Mouse (Mus musculus) hindbrain, embryonic 13.5 days (tissue): ENCODE measurements around the gene Slc30a2. TPM values are rescaled to one million over a fixed set of nuclear protein-coding genes. Genes with fewer than 3 reads are reported as not detected.
A peak's percentile ranks its signal among the peaks of the same experiment; 100 is the strongest.
"Not testable (repeated sequence)": the region's sequence is repeated elsewhere in the genome, so short reads cannot be mapped to it uniquely, and the experiment has no call there.

Source experiments
- ATAC-seq: fragments of 200-750 bp; cut with Nextera tagmentation; 2 replicates; pipeline ENCODE4 v1.8.0; 2017; ENCODE audit warnings: moderate TSS enrichment; ENCODE audit not compliant: low FRiP score
- H3K27ac ChIP-seq: fragments of 300-500 bp; sonication (generic); 2 replicates; pipeline ENCODE4 v1.5.1; 2015; ENCODE audit warnings: inconsistent platforms, mild to moderate bottlenecking, moderate library complexity
- H3K27me3 ChIP-seq: fragments of 300-500 bp; sonication (generic); 2 replicates; pipeline ENCODE4 v1.6.1; 2015; ENCODE audit warnings: mild to moderate bottlenecking, inconsistent platforms
- H3K36me3 ChIP-seq: fragments of 300-500 bp; sonication (generic); 2 replicates; pipeline ENCODE4 v1.6.1; 2015; ENCODE audit warnings: mild to moderate bottlenecking, inconsistent platforms
- H3K4me1 ChIP-seq: fragments of 300-500 bp; sonication (generic); replicated peaks from 2 replicates; pipeline ENCODE4 v1.6.1; 2015; ENCODE audit warnings: inconsistent platforms
- H3K4me2 ChIP-seq: fragments of 300-500 bp; sonication (generic); 2 replicates; pipeline ENCODE4 v1.6.1; 2015; ENCODE audit warnings: inconsistent platforms, mild to moderate bottlenecking, moderate library complexity
- H3K4me3 ChIP-seq: fragments of 300-500 bp; sonication (generic); 2 replicates; pipeline ENCODE4 v1.5.1; 2015; ENCODE audit warnings: mild to moderate bottlenecking, inconsistent platforms
- H3K9ac ChIP-seq: fragments of 300-500 bp; sonication (generic); 2 replicates; pipeline ENCODE4 v1.6.1; 2015; ENCODE audit warnings: mild to moderate bottlenecking, inconsistent platforms
- H3K9me3 ChIP-seq: fragments of 300-500 bp; sonication (generic); 2 replicates; pipeline ENCODE4 v1.6.1; 2016; ENCODE audit warnings: inconsistent platforms
- WGBS: fragments of 180-500 bp; shearing (Covaris S2); methylation state at CpG from one replicate; pipeline ENCODE4 v1.1.7; 2015; 5-methylcytosine and 5-hydroxymethylcytosine counted together
- polyA plus RNA-seq: library from polyadenylated mRNA; unstranded; fragments of >200 nt; fragmentation: Nextera tagmentation; extraction: Ambion mirVana; gene quantifications from 2 replicates; pipeline ENCODE4 v1.2.1, GENCODE M21; 2015

Slc30a2 gene
- polyA plus RNA-seq, 1 experiment from 2014 or later: not detected

DNA sequence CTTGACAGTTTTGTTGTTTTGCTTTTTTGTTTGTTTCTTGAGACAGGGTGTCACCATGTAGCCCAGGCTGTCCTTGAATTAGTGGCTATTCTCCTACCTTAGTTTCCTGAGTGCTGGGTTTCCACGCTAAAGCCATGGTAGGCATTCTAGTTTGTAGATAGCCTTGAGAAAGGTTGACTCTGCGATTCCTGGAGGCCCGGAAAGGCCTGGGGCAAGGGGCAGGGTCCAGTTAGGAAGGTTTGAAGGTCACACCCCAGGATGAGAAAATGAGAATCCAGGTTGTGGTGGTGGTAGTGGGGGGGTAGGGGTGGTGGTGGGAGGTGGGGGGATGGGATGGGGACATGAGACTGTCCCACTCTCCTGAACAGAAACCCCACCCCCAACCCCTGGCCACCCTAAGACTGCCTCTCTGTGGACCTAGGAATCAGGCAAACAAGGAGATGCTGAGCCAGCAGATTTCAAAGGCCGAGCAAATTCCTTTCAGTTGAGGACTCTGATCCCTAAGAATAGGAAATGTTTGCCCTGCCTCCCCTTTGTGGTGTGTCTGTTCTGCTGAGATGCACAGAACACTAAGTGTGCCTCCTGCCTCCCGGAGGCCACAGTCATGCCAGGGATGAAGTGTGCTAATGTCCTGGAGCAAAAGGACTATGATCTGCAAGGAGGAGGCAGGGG is 16.0 kb upstream of the Slc30a2 start:
- H3K27ac ChIP-seq: no peak overlapping the region
- H3K36me3 ChIP-seq: no peaks in the 10 kb centered on the region
- no peaks in the 10 kb centered on the region; the same call in 1 of the 2 replicates for H3K27me3 ChIP-seq
- no peak for ATAC-seq
- 58% methylated on average over 5 of the region's 5 CpGs for WGBS
- no peak overlapping the region for H3K9ac ChIP-seq
- no peak overlapping the region for H3K4me2 ChIP-seq
- no peaks in the 10 kb centered on the region for H3K4me1 ChIP-seq
- H3K9me3 ChIP-seq: no peaks in the 10 kb centered on the region
- H3K4me3 ChIP-seq: no peak overlapping the region

DNA sequence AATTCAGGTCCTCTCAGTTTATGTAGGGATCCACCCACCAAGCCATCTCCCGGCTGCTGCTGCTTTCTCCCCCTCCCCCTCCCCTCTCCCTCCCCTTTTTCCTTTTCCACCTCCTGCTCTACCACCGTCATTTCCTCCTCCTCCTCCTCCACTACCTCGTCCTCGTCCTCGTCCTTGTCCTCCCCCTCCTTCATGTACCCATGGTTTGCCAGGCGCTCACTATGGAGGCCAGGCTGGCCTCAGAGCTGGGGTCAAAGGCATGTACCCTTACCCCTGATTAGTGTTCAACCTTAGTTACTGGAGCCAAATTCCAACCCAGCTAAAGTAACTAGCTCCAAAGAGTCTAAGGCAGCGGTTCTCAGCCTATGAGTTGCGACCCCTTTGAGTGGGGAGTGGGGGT is 14.8 kb upstream of the Slc30a2 start:
- ATAC-seq: no peak
- H3K4me3 ChIP-seq: no peak overlapping the region
- no peak overlapping the region for H3K27ac ChIP-seq
- H3K36me3 ChIP-seq: no peaks in the 10 kb centered on the region
- no peaks in the 10 kb centered on the region for H3K9me3 ChIP-seq
- H3K4me2 ChIP-seq: no peak overlapping the region
- no peaks in the 10 kb centered on the region for H3K27me3 ChIP-seq
- no peak overlapping the region for H3K9ac ChIP-seq
- H3K4me1 ChIP-seq: no peaks in the 10 kb centered on the region
- 65% methylated on average over 8 of the region's 8 CpGs for WGBS

DNA sequence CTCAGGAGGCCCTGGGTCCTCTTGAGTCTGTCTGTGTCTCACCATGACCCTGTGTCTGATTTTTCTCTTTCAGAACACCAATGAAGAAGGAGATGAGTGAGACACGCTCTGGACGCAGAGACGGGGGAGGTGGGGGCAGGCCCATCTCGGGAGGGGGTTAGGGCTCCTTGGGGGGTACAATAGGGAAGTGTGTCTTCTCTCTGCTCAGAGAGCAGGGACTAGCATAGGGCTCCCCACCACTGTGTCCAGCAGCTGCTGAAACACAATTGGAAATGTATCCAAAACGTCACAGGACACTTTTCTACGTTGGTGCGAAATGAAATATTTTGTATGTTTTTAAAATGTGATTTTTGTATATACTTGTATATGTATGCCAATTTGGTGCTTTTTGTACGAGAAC is 14.1 kb upstream of the Slc30a2 start:
- no peaks in the 10 kb centered on the region for H3K27me3 ChIP-seq
- no peak overlapping the region for H3K4me2 ChIP-seq
- no peaks in the 10 kb centered on the region for H3K36me3 ChIP-seq
- ATAC-seq: no peak
- WGBS: 87% methylated on average over 8 of the region's 8 CpGs
- no peaks in the 10 kb centered on the region for H3K9me3 ChIP-seq
- no peak overlapping the region for H3K4me3 ChIP-seq
- no peak overlapping the region for H3K27ac ChIP-seq
- no peak overlapping the region for H3K9ac ChIP-seq
- no peaks in the 10 kb centered on the region for H3K4me1 ChIP-seq

- 72% methylated on average over 5 of the region's 5 CpGs for WGBS
- Histone ChIP-seq H3K4me1 (no peaks in the 10 kb centered on the region), H3K27me3 (no peaks in the 10 kb centered on the region), H3K36me3 (no peaks in the 10 kb centered on the region), H3K4me2 (no peak overlapping the region), H3K4me3 (no peak overlapping the region), H3K9ac (no peak overlapping the region), H3K27ac (no peak overlapping the region), H3K9me3 (no peaks in the 10 kb centered on the region)
- ATAC-seq: no peak
Measured at GRCm38 (mm10) chr4:134330281-134330680, 12.7 kb upstream of the Slc30a2 start.

DNA sequence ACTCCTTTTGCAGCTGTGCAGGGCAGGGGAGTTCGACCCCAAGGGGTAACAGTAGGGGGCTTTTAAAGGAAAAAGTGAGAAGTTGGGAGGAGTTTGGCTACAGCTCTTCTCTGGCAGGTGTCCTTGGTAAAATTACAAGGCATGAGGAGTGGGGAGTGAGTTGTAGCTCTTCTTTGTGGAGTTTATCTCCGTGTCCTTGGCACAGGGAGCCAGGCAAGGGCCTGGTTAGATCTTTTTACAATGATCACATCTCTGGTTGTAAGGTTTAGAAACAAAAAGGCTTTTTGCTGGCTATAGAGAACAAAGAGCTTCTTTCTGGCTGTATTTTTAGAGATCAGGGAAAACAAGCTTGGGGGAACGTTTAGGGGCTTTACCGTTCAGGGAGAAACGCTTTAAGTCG is 1.8 kb upstream of the Slc30a2 start:
- not testable (repeated sequence) for H3K36me3 ChIP-seq, H3K27ac ChIP-seq, H3K9me3 ChIP-seq, H3K4me2 ChIP-seq, H3K4me3 ChIP-seq, ATAC-seq, H3K9ac ChIP-seq
- peaks cover 12% of the 10 kb centered on the region for H3K4me1 ChIP-seq
- H3K27me3 ChIP-seq: peaks cover 59% of the 10 kb centered on the region
- WGBS: 67% methylated on average over 6 of the region's 6 CpGs

DNA sequence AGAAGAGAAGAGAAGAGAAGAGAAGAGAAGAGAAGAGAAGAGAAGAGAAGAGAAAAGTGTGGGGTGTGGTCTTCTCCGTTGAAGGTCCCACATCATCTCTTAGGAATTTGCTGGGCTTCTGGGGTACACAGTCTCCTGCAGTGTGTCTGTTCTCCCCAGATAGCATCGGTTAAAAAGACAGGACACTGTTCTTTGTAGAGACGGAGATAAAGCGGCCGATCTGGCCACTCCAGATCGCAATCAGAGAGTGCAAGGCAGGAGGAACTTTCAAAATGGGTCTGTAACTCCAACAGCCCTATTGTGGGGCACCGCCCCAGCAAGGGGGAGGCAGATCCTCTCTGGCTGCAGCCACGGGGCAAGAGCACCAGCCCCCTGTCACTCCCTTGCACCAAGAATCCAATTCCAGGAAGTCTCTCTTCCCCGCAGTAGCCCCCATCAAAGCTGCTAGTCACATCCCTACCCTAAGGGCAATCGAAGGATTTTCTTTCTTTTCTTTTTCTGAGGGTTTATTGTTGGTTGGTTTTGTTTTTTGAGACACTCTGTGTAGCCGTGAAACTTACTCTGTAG is 685 bp upstream of the Slc30a2 start:
- H3K9me3 ChIP-seq: no peaks in the 10 kb centered on the region
- peaks cover 12% of the 10 kb centered on the region for H3K4me1 ChIP-seq
- 0 out of 2 replicates have a peak overlapping the region, but pooled peaks have one; percentile 29 for H3K4me3 ChIP-seq
- peaks cover 62% of the 10 kb centered on the region for H3K27me3 ChIP-seq
- H3K27ac ChIP-seq: no peak overlapping the region
- no peak overlapping the region for H3K9ac ChIP-seq
- no peak overlapping the region for H3K4me2 ChIP-seq
- 41% methylated on average over 11 of the region's 11 CpGs for WGBS
- H3K36me3 ChIP-seq: no peaks in the 10 kb centered on the region
- ATAC-seq: no peak

- Histone ChIP-seq H3K9me3 (no peaks in the 10 kb centered on the region), H3K36me3 (no peaks in the 10 kb centered on the region), H3K4me1 (peaks cover 12% of the 10 kb centered on the region), H3K27me3 (peaks cover 62% of the 10 kb centered on the region), H3K9ac (no peak overlapping the region), H3K4me3 (no peak overlapping the region), H3K27ac (no peak overlapping the region), H3K4me2 (no peak overlapping the region)
- ATAC-seq: no peak
- WGBS: 38% methylated on average over 3 of the region's 3 CpGs
Measured at GRCm38 (mm10) chr4:134344620-134345019, 1.6 kb downstream of the Slc30a2 start.

DNA sequence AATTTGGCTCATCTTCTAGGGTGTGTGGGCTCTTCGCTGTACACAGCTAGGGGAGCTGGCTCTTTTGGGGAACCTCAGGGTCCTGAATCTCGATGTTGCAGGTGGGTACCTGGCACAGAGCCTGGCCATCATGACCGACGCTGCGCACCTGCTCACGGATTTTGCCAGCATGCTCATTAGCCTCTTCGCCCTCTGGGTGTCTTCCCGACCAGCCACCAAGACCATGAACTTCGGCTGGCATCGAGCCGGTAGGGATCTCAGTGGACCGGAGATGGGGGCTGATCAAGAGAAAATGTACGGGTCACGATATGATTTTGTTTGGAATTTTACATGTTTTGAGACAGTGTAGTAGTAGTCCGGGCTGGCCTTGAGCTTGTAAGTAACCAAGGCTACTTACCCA is 2.8 kb downstream of the Slc30a2 start:
- ATAC-seq: no peak
- H3K4me1 ChIP-seq: peaks cover 12% of the 10 kb centered on the region
- no peak overlapping the region for H3K27ac ChIP-seq
- no peak overlapping the region for H3K4me3 ChIP-seq
- H3K36me3 ChIP-seq: no peaks in the 10 kb centered on the region
- no peak overlapping the region for H3K9ac ChIP-seq
- no peaks in the 10 kb centered on the region for H3K9me3 ChIP-seq
- peaks cover 55% of the 10 kb centered on the region for H3K27me3 ChIP-seq
- WGBS: 85% methylated on average over 15 of the region's 15 CpGs
- no peak overlapping the region for H3K4me2 ChIP-seq

- Histone ChIP-seq H3K9ac (no peak overlapping the region), H3K4me2 (no peak overlapping the region), H3K27me3 (peaks cover 34% of the 10 kb centered on the region), H3K9me3 (no peaks in the 10 kb centered on the region), H3K27ac (no peak overlapping the region), H3K4me1 (peaks cover 22% of the 10 kb centered on the region), H3K36me3 (no peaks in the 10 kb centered on the region), H3K4me3 (no peak overlapping the region)
- WGBS: 63% methylated on average over 11 of the region's 11 CpGs
- no peak for ATAC-seq
Measured at GRCm38 (mm10) chr4:134348078-134348477, 5.1 kb downstream of the Slc30a2 start.

- H3K4me1 ChIP-seq: peaks cover 18% of the 10 kb centered on the region; the same call in 1 of the 2 replicates
- H3K4me3 ChIP-seq: no peak overlapping the region
- no peak for ATAC-seq
- WGBS: 80% methylated on average over 5 of the region's 5 CpGs
- H3K4me2 ChIP-seq: no peak overlapping the region
- no peak overlapping the region for H3K27ac ChIP-seq
- H3K27me3 ChIP-seq: peaks cover 29% of the 10 kb centered on the region
- no peaks in the 10 kb centered on the region for H3K9me3 ChIP-seq
- H3K9ac ChIP-seq: no peak overlapping the region
- no peaks in the 10 kb centered on the region for H3K36me3 ChIP-seq
Measured at GRCm38 (mm10) chr4:134348545-134348944, 5.6 kb downstream of the Slc30a2 start.

- Histone ChIP-seq H3K27me3 (peaks cover 17% of the 10 kb centered on the region), H3K4me1 (peaks cover 13% of the 10 kb centered on the region; the same call in 1 of the 2 replicates), H3K36me3 (no peaks in the 10 kb centered on the region), H3K4me3 (no peak overlapping the region), H3K9me3 (no peaks in the 10 kb centered on the region), H3K4me2 (no peak overlapping the region), H3K9ac (no peak overlapping the region), H3K27ac (no peak overlapping the region)
- WGBS: 87% methylated on average over 7 of the region's 7 CpGs
- no peak for ATAC-seq
Measured at GRCm38 (mm10) chr4:134349829-134350228, 6.8 kb downstream of the Slc30a2 start.

- Histone ChIP-seq H3K27me3 (peaks cover 12% of the 10 kb centered on the region), H3K9me3 (no peaks in the 10 kb centered on the region), H3K4me2 (no peak overlapping the region), H3K9ac (no peak overlapping the region), H3K4me3 (no peak overlapping the region), H3K27ac (no peak overlapping the region), H3K4me1 (peaks cover 13% of the 10 kb centered on the region; the same call in 1 of the 2 replicates), H3K36me3 (no peaks in the 10 kb centered on the region)
- no peak for ATAC-seq
- 91% methylated on average over 6 of the region's 6 CpGs for WGBS
Measured at GRCm38 (mm10) chr4:134350641-134351040, 7.7 kb downstream of the Slc30a2 start.
